Mouse (Mus musculus) lung, postnatal 36 days (tissue): ENCODE measurements around the gene Vmn2r101.

ENCODE experiments used
- DNase-seq: peaks from one replicate; pipeline ENCODE4 v3.0.0; 2022; ENCODE audit warnings: mixed read lengths

Vmn2r101 gene

DNA sequence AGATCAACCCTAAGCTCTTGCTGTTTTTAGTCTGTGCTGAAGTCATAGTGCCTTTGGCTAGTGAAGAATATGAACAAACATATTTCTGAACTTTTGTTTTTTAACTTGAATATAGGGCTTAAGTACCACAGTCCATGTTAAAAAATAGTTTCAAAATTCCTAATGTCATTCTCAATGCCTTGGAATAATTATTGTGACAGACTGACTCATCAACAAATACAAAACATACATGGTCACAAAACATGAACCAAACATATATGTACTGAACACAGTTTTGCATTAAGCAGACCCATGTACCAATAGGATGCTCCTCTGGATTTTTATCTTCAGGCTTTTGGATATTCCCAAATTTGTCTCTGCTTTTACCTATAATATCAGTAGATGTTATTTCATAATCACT is at the start of gene Vmn2r101:
Vmn2r101 (plus strand) TSS at position 301 of the 400 bp plus-strand sequence.
- DNase-seq: no peak

- DNase-seq: no peak
Observed at GRCm38 (mm10) chr17:19629328-19629727, 52.3 kb downstream of the Vmn2r101 start.

GRCm38 (mm10) chr17:19658447-19658846 is 81.4 kb downstream of the Vmn2r101 start:
- DNase-seq: no peak

- no peak for DNase-seq
Observed at GRCm38 (mm10) chr17:19660028-19660427, 83.0 kb downstream of the Vmn2r101 start, which contains the start of gene Vmn2r102. TSS of gene Vmn2r102 (plus strand) at chr17:19660328.
